17 mouse cellular contexts compared by ENCODE assay signal in the genomic region with DNA sequence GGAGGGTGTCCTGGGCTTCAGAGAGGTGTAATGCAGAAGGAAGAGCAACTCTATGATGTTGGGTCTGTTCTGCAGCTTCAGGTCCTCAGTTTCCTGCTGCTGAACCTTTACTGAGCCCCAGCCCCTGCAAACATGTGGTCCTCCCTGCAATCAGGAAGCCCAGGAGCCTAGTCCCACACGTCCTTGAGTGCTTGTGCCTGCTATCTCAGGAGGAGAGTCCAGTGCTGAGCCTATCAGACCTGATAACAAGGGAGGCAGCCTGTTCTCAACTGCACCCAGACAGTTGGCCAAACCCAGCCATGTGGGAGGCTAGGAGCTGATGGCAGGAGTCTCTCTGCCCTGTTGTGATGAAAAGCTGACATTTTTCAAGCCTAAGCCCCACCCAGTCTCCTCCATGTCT. TPM values are rescaled to one million over a fixed set of nuclear protein-coding genes. Genes with fewer than 3 reads are reported as not detected.
A peak's percentile ranks its signal among the peaks of the same experiment; 100 is the strongest.
DNase-seq lines count a peak whose midpoint lies in the region; ATAC-seq lines count a peak whose summit lies in the region.
"Had no signal": no experiment of that assay in that cellular context is flagged by ENCODE, and none has a peak within 500 bp of the region (broad histone marks: within the 10 kb centered on the region; RNA-seq: fewer than 3 reads in every experiment).

No protein-coding gene starts in this region.

- 14% methylated on average over 1 of the region's 1 CpGs for WGBS in intestine, embryonic 15.5 days
- 21% methylated on average over 1 of the region's 1 CpGs for WGBS in liver, embryonic 13.5 days (ENCODE audit: insufficient replicate concordance)
- WGBS in stomach, embryonic 16.5 days, result 43% methylated on average over 1 of the region's 1 CpGs

- no peaks in the 10 kb centered on the region for H3K27me3 ChIP-seq in intestine, embryonic 15.5 days (replicated peaks)
- H3K27me3 ChIP-seq in liver, embryonic 13.5 days, result no peaks in the 10 kb centered on the region
- no peaks in the 10 kb centered on the region for H3K27me3 ChIP-seq in stomach, embryonic 16.5 days (ENCODE audit: control insufficient read depth, insufficient read depth, low read length)
- H3K27me3 ChIP-seq: hindbrain, embryonic 12.5 days; megakaryocyte, embryonic 14.5 days; neural tube, embryonic 13.5 days had no signal

- H3K36me3 ChIP-seq in intestine, embryonic 15.5 days, result no peaks in the 10 kb centered on the region
- H3K36me3 ChIP-seq in liver, embryonic 13.5 days, result no peaks in the 10 kb centered on the region
- no peaks in the 10 kb centered on the region for H3K36me3 ChIP-seq in stomach, embryonic 16.5 days (ENCODE audit: control insufficient read depth, insufficient read depth, low read length)
- H3K36me3 ChIP-seq: embryonic facial prominence, embryonic 10.5 days; hindbrain, embryonic 12.5 days; neural tube, embryonic 13.5 days had no signal

- DNase-seq in ovary, adult 18-20 months (ENCODE audit: low spot score), result peak; percentile 45
- no peak for DNase-seq in ovary, postnatal 10 days (ENCODE audit: low spot score)
- DNase-seq in liver, embryonic 13.5 days, result peak; percentile 72
- DNase-seq in cerebellum, adult 11 months, result no peak
- no peak for DNase-seq in thymus, postnatal 36 days
- DNase-seq: cerebellum, postnatal 36 days; gastrocnemius, postnatal 36 days; kidney, adult 18-20 months; left cerebral cortex, postnatal 4 days; retina, postnatal 1 day; spleen, adult 18-20 months had no signal

- H3K9me3 ChIP-seq in intestine, embryonic 15.5 days, result no peaks in the 10 kb centered on the region
- H3K9me3 ChIP-seq in liver, embryonic 13.5 days (replicated peaks), result no peaks in the 10 kb centered on the region
- no peaks in the 10 kb centered on the region for H3K9me3 ChIP-seq in stomach, embryonic 16.5 days (replicated peaks; ENCODE audit: control insufficient read depth, low read length)
- H3K9me3 ChIP-seq: embryonic facial prominence, embryonic 10.5 days; hindbrain, embryonic 12.5 days; megakaryocyte, embryonic 14.5 days; neural tube, embryonic 13.5 days had no signal

- no peaks in the 10 kb centered on the region; the same call in 1 of the 2 replicates for H3K4me1 ChIP-seq in intestine, embryonic 15.5 days (replicated peaks)
- H3K4me1 ChIP-seq in liver, embryonic 13.5 days (replicated peaks), result peaks cover 77% of the 10 kb centered on the region
- no peaks in the 10 kb centered on the region for H3K4me1 ChIP-seq in stomach, embryonic 16.5 days (ENCODE audit: control insufficient read depth, insufficient read depth, low read length)
- H3K4me1 ChIP-seq: embryonic facial prominence, embryonic 10.5 days; hindbrain, embryonic 12.5 days; neural tube, embryonic 13.5 days had no signal

- ATAC-seq in intestine, embryonic 15.5 days, result peak; percentile 68
- ATAC-seq in liver, embryonic 13.5 days (ENCODE audit: low read depth), result peak; percentile 95
- 0 out of 2 replicates have a peak, but pooled peaks have one; percentile 39 for ATAC-seq in stomach, embryonic 16.5 days (ENCODE audit: insufficient read depth, low FRiP score)

- H3K9ac ChIP-seq in intestine, embryonic 15.5 days, result no peak overlapping the region
- H3K9ac ChIP-seq in liver, embryonic 13.5 days, result peak overlapping the region; percentile 52
- H3K9ac ChIP-seq in stomach, embryonic 16.5 days (ENCODE audit: low read length), result no peak overlapping the region; the same call in 1 of the 2 replicates
- H3K9ac ChIP-seq: hindbrain, embryonic 12.5 days; neural tube, embryonic 13.5 days had no signal

- H3K4me2 ChIP-seq in intestine, embryonic 15.5 days (replicated peaks), result no peak overlapping the region
- peak overlapping the region; percentile 38 for H3K4me2 ChIP-seq in liver, embryonic 13.5 days
- no peak overlapping the region for H3K4me2 ChIP-seq in stomach, embryonic 16.5 days (ENCODE audit: low read depth, low read length)
- H3K4me2 ChIP-seq: hindbrain, embryonic 12.5 days; neural tube, embryonic 13.5 days had no signal

- no peak overlapping the region for H3K4me3 ChIP-seq in intestine, embryonic 15.5 days (replicated peaks)
- H3K4me3 ChIP-seq in liver, embryonic 13.5 days (replicated peaks), result no peak overlapping the region
- H3K4me3 ChIP-seq in stomach, embryonic 16.5 days (replicated peaks; ENCODE audit: low read length), result no peak overlapping the region
- H3K4me3 ChIP-seq: embryonic facial prominence, embryonic 10.5 days; hindbrain, embryonic 12.5 days; megakaryocyte, embryonic 14.5 days; neural tube, embryonic 13.5 days had no signal

- H3K27ac ChIP-seq in intestine, embryonic 15.5 days, result no peak overlapping the region
- peak overlapping the region; percentile 89 for H3K27ac ChIP-seq in liver, embryonic 13.5 days
- no peak overlapping the region for H3K27ac ChIP-seq in stomach, embryonic 16.5 days (ENCODE audit: low read length)
- H3K27ac ChIP-seq: embryonic facial prominence, embryonic 10.5 days; hindbrain, embryonic 12.5 days; neural tube, embryonic 13.5 days had no signal

RNA-seq across cellular contexts. Expression of a gene that starts 6.3 kb away (rescaled TPM):
- 3.5 and 4.2 TPM in 2 replicates for polyA plus RNA-seq in intestine, embryonic 15.5 days (2015; fragmentation: Nextera tagmentation; extraction: Ambion mirVana)
- 5.7 and 6.8 TPM in 2 replicates for polyA plus RNA-seq in liver, embryonic 13.5 days (2015; fragmentation: Nextera tagmentation; extraction: Ambion mirVana)
- 5.1 and 5.5 TPM in 2 replicates for polyA plus RNA-seq in stomach, embryonic 16.5 days (2015; fragmentation: Nextera tagmentation; extraction: Ambion mirVana)

RNA-seq across cellular contexts. Expression of a gene that starts 8.9 kb away (rescaled TPM):
- 26.9 and 28.0 TPM in 2 replicates for polyA plus RNA-seq in intestine, embryonic 15.5 days (2015; fragmentation: Nextera tagmentation; extraction: Ambion mirVana)
- 13.9 and 15.8 TPM in 2 replicates for polyA plus RNA-seq in liver, embryonic 13.5 days (2015; fragmentation: Nextera tagmentation; extraction: Ambion mirVana)
- polyA plus RNA-seq in stomach, embryonic 16.5 days (2015; fragmentation: Nextera tagmentation; extraction: Ambion mirVana), result 27.4 and 29.5 TPM in 2 replicates

RNA-seq across cellular contexts. Expression of a gene that starts 10.0 kb away (rescaled TPM):
- 1.9 and 2.7 TPM in 2 replicates for polyA plus RNA-seq in intestine, embryonic 15.5 days (2015; fragmentation: Nextera tagmentation; extraction: Ambion mirVana)
- polyA plus RNA-seq in liver, embryonic 13.5 days (2015; fragmentation: Nextera tagmentation; extraction: Ambion mirVana), result 2.5 TPM in 2 replicates
- polyA plus RNA-seq in stomach, embryonic 16.5 days (2015; fragmentation: Nextera tagmentation; extraction: Ambion mirVana), result 1.7 and 1.8 TPM in 2 replicates

RNA-seq across cellular contexts. Expression of a gene that starts 28.9 kb away (rescaled TPM):
- polyA plus RNA-seq in intestine, embryonic 15.5 days (2015; fragmentation: Nextera tagmentation; extraction: Ambion mirVana), result 109 and 118 TPM in 2 replicates
- polyA plus RNA-seq in liver, embryonic 13.5 days (2015; fragmentation: Nextera tagmentation; extraction: Ambion mirVana), result 56.7 and 60.0 TPM in 2 replicates
- polyA plus RNA-seq in stomach, embryonic 16.5 days (2015; fragmentation: Nextera tagmentation; extraction: Ambion mirVana), result 117 and 127 TPM in 2 replicates

RNA-seq across cellular contexts. Expression of a gene that starts 40.7 kb away (rescaled TPM):
- polyA plus RNA-seq in intestine, embryonic 15.5 days (2015; fragmentation: Nextera tagmentation; extraction: Ambion mirVana), result 11.9 and 12.4 TPM in 2 replicates
- 2.7 and 3.0 TPM in 2 replicates for polyA plus RNA-seq in liver, embryonic 13.5 days (2015; fragmentation: Nextera tagmentation; extraction: Ambion mirVana)
- polyA plus RNA-seq in stomach, embryonic 16.5 days (2015; fragmentation: Nextera tagmentation; extraction: Ambion mirVana), result 13.4 and 13.9 TPM in 2 replicates

Comparison
In these comparisons a context has a peak if more than half of its experiments do, and no peak if none do; other contexts are left out.
1. DNase-seq: peak in ovary, adult 18-20 months (single experiment) and liver, embryonic 13.5 days (single experiment); none in ovary, postnatal 10 days (single experiment), cerebellum, adult 11 months (single experiment) and thymus, postnatal 36 days (0 of 2).
2. ATAC-seq: peak in every context shown above with its lines; median percentile 95 in liver, embryonic 13.5 days; 68 in intestine, embryonic 15.5 days; 39 in stomach, embryonic 16.5 days.